Mouse (Mus musculus): ENCODE results near the gene Dmbt1. TPM values are rescaled to one million over a fixed set of nuclear protein-coding genes. Genes with fewer than 3 reads are reported as not detected.
A peak's percentile ranks its signal among the peaks of the same experiment; 100 is the strongest.
"Not testable (repeated sequence)": the region's sequence is repeated elsewhere in the genome, so short reads cannot be mapped to it uniquely, and the experiment has no call there.

The Dmbt1 gene
- total RNA-seq, 1 experiment from 2014 or later: not detected

GRCm38 (mm10) chr7:131049829-131050228, 18.0 kb downstream of the Dmbt1 start:
- DNase-seq: not testable (repeated sequence)

- no peak for DNase-seq
Observed at GRCm38 (mm10) chr7:131054808-131055370, 23.0 kb downstream of the Dmbt1 start.

GRCm38 (mm10) chr7:131057918-131058317, 26.1 kb downstream of the Dmbt1 start:
- DNase-seq: not testable (repeated sequence)

- peak; percentile 18 for DNase-seq
Observed at GRCm38 (mm10) chr7:131059808-131060207, 28.0 kb downstream of the Dmbt1 start.

- no peak for DNase-seq
Observed at GRCm38 (mm10) chr7:131062541-131062940, 30.7 kb downstream of the Dmbt1 start.

- DNase-seq: peak; percentile 48
Observed at GRCm38 (mm10) chr7:131068191-131068590, 36.3 kb downstream of the Dmbt1 start.

GRCm38 (mm10) chr7:131073476-131073875, 41.6 kb downstream of the Dmbt1 start:
- DNase-seq: not testable (repeated sequence)

- DNase-seq: not testable (repeated sequence)
Observed at GRCm38 (mm10) chr7:131074098-131074497, 42.2 kb downstream of the Dmbt1 start.

- peak; percentile 25 for DNase-seq
Observed at GRCm38 (mm10) chr7:131075956-131076355, 44.1 kb downstream of the Dmbt1 start.

- DNase-seq: not testable (repeated sequence)
Observed at GRCm38 (mm10) chr7:131082403-131082802, 50.5 kb downstream of the Dmbt1 start.

- DNase-seq: peak; percentile 18
Observed at GRCm38 (mm10) chr7:131112486-131112885, 80.6 kb downstream of the Dmbt1 start.

GRCm38 (mm10) chr7:131113676-131114075, 81.8 kb downstream of the Dmbt1 start:
- DNase-seq: peak; percentile 21

GRCm38 (mm10) chr7:131114434-131114833, 82.6 kb downstream of the Dmbt1 start:
- no peak for DNase-seq

- DNase-seq: no peak
Observed at GRCm38 (mm10) chr7:131122210-131122807, 90.5 kb downstream of the Dmbt1 start.

- no peak for DNase-seq
Observed at GRCm38 (mm10) chr7:131130021-131130420, 98.2 kb downstream of the Dmbt1 start.

GRCm38 (mm10) chr7:131133181-131133580, 101.3 kb downstream of the Dmbt1 start:
- no peak for DNase-seq

- no peak for DNase-seq
Observed at GRCm38 (mm10) chr7:131146214-131146613, 114.4 kb downstream of the Dmbt1 start, which contains the start of gene 4933402N03Rik. Gene 4933402N03Rik, minus strand, starts transcription at chr7:131146314.

GRCm38 (mm10) chr7:131150179-131150578, 118.3 kb downstream of the Dmbt1 start:
- no peak for DNase-seq

GRCm38 (mm10) chr7:131153044-131153443, 121.2 kb downstream of the Dmbt1 start:
- no peak for DNase-seq

GRCm38 (mm10) chr7:131162251-131162650, 130.4 kb downstream of the Dmbt1 start:
- no peak for DNase-seq

GRCm38 (mm10) chr7:131167771-131168170, 135.9 kb downstream of the Dmbt1 start:
- no peak for DNase-seq

GRCm38 (mm10) chr7:131169099-131169498, 137.2 kb downstream of the Dmbt1 start:
- no peak for DNase-seq

Data from adrenal gland, postnatal 25 days (tissue).